Mouse (Mus musculus) liver, embryonic 14.5 days (tissue): ENCODE measurements around the gene Gm7995. TPM values are rescaled to one million over a fixed set of nuclear protein-coding genes. Genes with fewer than 3 reads are reported as not detected.
"Not testable (repeated sequence)": the region's sequence is repeated elsewhere in the genome, so short reads cannot be mapped to it uniquely, and the experiment has no call there.

ENCODE experiments used
- ATAC-seq: fragments of 200-750 bp; cut with Nextera tagmentation; 2 replicates; pipeline ENCODE4 v1.8.0; 2017; ENCODE audit warnings: moderate number of reproducible peaks, mild to moderate bottlenecking, moderate library complexity; ENCODE audit not compliant: insufficient read depth
- DNase-seq, 3 experiments: peaks; one replicate each; pipeline ENCODE4 v3.0.0-alpha.2; 2012 to 2013; ENCODE audit warnings: low read depth in 3 of 3, low spot score in 3 of 3
- H3K27ac ChIP-seq: fragments of 300-500 bp; sonication (generic); 2 replicates; pipeline ENCODE4 v1.5.1; 2014; ENCODE audit warnings: moderate library complexity, mild to moderate bottlenecking, control low read depth, inconsistent platforms
- H3K27me3 ChIP-seq: fragments of 300-500 bp; sonication (generic); 2 replicates; pipeline ENCODE4 v1.6.1; 2014; ENCODE audit warnings: mild to moderate bottlenecking, low read length, moderate library complexity; ENCODE audit not compliant: control insufficient read depth, insufficient read depth
- H3K36me3 ChIP-seq: fragments of 300-500 bp; sonication (generic); replicated peaks from 2 replicates; pipeline ENCODE4 v1.6.1; 2014; ENCODE audit warnings: low read depth; ENCODE audit not compliant: control insufficient read depth, insufficient read depth
- H3K4me1 ChIP-seq, 2 experiments: fragments of 200-500 bp in 1 of 2; fragments of 300-500 bp in 1 of 2; sonication (generic) in 1 of 2; replicated peaks; 2 replicates each; pipeline ENCODE4 v1.6.1; 2012 to 2014; ENCODE audit warnings: antibody characterized with exemption in 1 of 2, inconsistent platforms in 1 of 2, low read length in 1 of 2; ENCODE audit not compliant: control insufficient read depth in 2 of 2, insufficient read depth in 2 of 2
- H3K4me2 ChIP-seq: fragments of 300-500 bp; sonication (generic); 2 replicates; pipeline ENCODE4 v1.6.1; 2014; ENCODE audit warnings: low read depth, mild to moderate bottlenecking, control low read depth, moderate library complexity
- H3K4me3 ChIP-seq, 2 experiments: fragments of 200-500 bp in 1 of 2; fragments of 300-500 bp in 1 of 2; sonication (generic) in 1 of 2; 2 replicates each; pipeline ENCODE4 v1.5.1; 2012 to 2014; ENCODE audit warnings: low read depth in 2 of 2, low read length in 2 of 2, mild to moderate bottlenecking in 2 of 2, control low read depth in 1 of 2, inconsistent platforms in 1 of 2, moderate library complexity in 1 of 2; ENCODE audit not compliant: insufficient read depth in 1 of 2
- H3K9ac ChIP-seq: fragments of 300-500 bp; sonication (generic); replicated peaks from 2 replicates; pipeline ENCODE4 v1.6.1; 2014; ENCODE audit warnings: mild to moderate bottlenecking, control low read depth, moderate library complexity
- H3K9me3 ChIP-seq: fragments of 300-500 bp; sonication (generic); 2 replicates; pipeline ENCODE4 v1.6.1; 2016; ENCODE audit warnings: low read length, mixed read lengths; ENCODE audit not compliant: control insufficient read depth
- WGBS: fragments of 180-500 bp; shearing (Covaris S2); extraction: QIAGEN DNeasy Blood & Tissue Kit; methylation state at CpG from one replicate; pipeline ENCODE4 v1.1.7; 2014; ENCODE audit not compliant: insufficient replicate concordance; 5-methylcytosine and 5-hydroxymethylcytosine counted together
- microRNA-seq: library from miRNA; unstranded; fragments of <30 nt; microRNA quantifications from one replicate; pipeline ENCODE4, GENCODE M21; 2016
- polyA plus RNA-seq, 2 experiments: library from polyadenylated mRNA; depleted of rRNA in 1 of 2; stranded (reverse) in 1 of 2; unstranded in 1 of 2; fragments of >200 nt; fragmentation: Nextera tagmentation in 1 of 2; extraction: Ambion mirVana in 1 of 2; gene quantifications; 2 replicates each; pipeline versions ENCODE4 v1.2.1 to v1.2.3; 2012 to 2014

Gene Gm7995
- not detected in 2 replicates for polyA plus RNA-seq (2012; rRNA removed)
- polyA plus RNA-seq (2014; fragmentation: Nextera tagmentation; extraction: Ambion mirVana), result not detected in 2 replicates

DNA sequence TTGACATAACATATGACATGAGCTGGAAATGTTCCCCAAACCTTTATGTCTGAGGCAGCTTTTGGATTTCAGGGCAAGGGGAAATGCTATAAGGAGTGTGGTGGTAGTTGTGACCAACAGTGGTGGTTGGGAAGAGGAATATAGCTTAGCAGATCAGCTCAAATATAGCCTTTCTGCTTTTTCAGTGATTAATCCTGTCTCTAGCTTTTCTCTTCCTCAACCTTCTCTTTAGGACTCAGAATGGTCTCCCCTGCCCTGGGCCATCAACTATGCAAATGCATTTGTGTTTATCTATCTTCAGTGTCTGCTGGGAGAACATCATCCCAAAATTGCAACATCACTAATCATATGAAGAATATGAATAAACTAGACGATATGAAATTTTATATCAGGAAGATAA lies at the start of gene Gm7995:
Gm7995 (plus strand) TSS at position 301 of the 400 bp plus-strand sequence.
- not testable (repeated sequence) for ATAC-seq, DNase-seq

DNA sequence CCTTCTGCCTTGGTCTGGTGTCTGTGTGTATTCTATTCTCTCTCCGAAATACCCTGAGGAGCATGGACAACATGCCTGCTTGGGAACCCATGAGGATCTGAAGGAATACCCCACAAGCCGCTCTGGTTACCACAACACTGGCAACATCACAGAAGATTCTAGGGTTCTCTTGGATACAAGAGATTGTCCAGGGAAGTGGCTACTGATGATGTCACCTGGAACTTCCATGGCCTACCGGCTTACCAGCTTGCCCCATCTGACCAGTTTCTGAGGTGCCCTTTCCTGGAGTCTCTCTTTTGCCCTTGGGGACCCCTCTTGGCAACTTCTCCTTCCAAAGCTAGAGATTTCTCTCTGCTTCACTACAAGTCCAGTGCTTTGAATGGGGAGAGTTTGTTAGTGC lies 12.8 kb upstream of the Gm7995 start, which contains the start of gene Gm9611:
Gm9611 (minus strand) TSS at position 101 of the 400 bp plus-strand sequence.
- H3K27me3 ChIP-seq, H3K27ac ChIP-seq, H3K9me3 ChIP-seq, ATAC-seq, H3K4me3 ChIP-seq, H3K9ac ChIP-seq, H3K36me3 ChIP-seq, DNase-seq, H3K4me2 ChIP-seq, H3K4me1 ChIP-seq: not testable (repeated sequence)
- WGBS, result 80% methylated on average over 1 of the region's 3 CpGs

More for the DNA sequence above, at the start of gene Gm7995:
- not testable (repeated sequence) for H3K4me1 ChIP-seq, H3K4me2 ChIP-seq, H3K36me3 ChIP-seq, H3K9me3 ChIP-seq, H3K4me3 ChIP-seq, H3K9ac ChIP-seq, H3K27me3 ChIP-seq, H3K27ac ChIP-seq
- no CpG with 5 or more reads among the region's 1 CpGs for WGBS

Small RNAs within 50 kb of the gene (microRNA-seq; reads per million reads assigned to microRNA genes)
- gene Gm25208 (not detected), gene Gm25892 (not detected)

Other genes starting within 250 kb of the Gm7995 start
- gene Gm7951, start 192.8 kb upstream of the Gm7995 start, polyA plus RNA-seq (2012; rRNA removed), result not detected in 2 replicates
- not detected in 2 replicates for gene Gm7951, start 192.8 kb upstream of the Gm7995 start, polyA plus RNA-seq (2014; fragmentation: Nextera tagmentation; extraction: Ambion mirVana)
- not detected in 2 replicates for gene Gm17027, start 147.6 kb upstream of the Gm7995 start, polyA plus RNA-seq (2012; rRNA removed)
- gene Gm17027, start 147.6 kb upstream of the Gm7995 start, polyA plus RNA-seq (2014; fragmentation: Nextera tagmentation; extraction: Ambion mirVana), result not detected in 2 replicates
- not detected in 2 replicates for gene Gm3573, start 119.4 kb upstream of the Gm7995 start, polyA plus RNA-seq (2012; rRNA removed)
- not detected in 2 replicates for gene Gm3573, start 119.4 kb upstream of the Gm7995 start, polyA plus RNA-seq (2014; fragmentation: Nextera tagmentation; extraction: Ambion mirVana)
- gene Gm17026, start 50.2 kb upstream of the Gm7995 start, polyA plus RNA-seq (2012; rRNA removed), result not detected in 2 replicates
- gene Gm17026, start 50.2 kb upstream of the Gm7995 start, polyA plus RNA-seq (2014; fragmentation: Nextera tagmentation; extraction: Ambion mirVana), result not detected in 2 replicates
- gene Gm9611, start 12.9 kb upstream of the Gm7995 start, polyA plus RNA-seq (2012; rRNA removed), result not detected in 2 replicates
- gene Gm9611, start 12.9 kb upstream of the Gm7995 start, polyA plus RNA-seq (2014; fragmentation: Nextera tagmentation; extraction: Ambion mirVana), result not detected in 2 replicates
- not detected in 2 replicates for gene Gm8005, start 129.5 kb downstream of the Gm7995 start, polyA plus RNA-seq (2012; rRNA removed)
- gene Gm8005, start 129.5 kb downstream of the Gm7995 start, polyA plus RNA-seq (2014; fragmentation: Nextera tagmentation; extraction: Ambion mirVana), result not detected in 2 replicates
- not detected in 2 replicates for gene Gm8011, start 153.7 kb downstream of the Gm7995 start, polyA plus RNA-seq (2012; rRNA removed)
- gene Gm8011, start 153.7 kb downstream of the Gm7995 start, polyA plus RNA-seq (2014; fragmentation: Nextera tagmentation; extraction: Ambion mirVana), result not detected in 2 replicates
- not detected in 2 replicates for gene Gm8020, start 192.1 kb downstream of the Gm7995 start, polyA plus RNA-seq (2012; rRNA removed)
- not detected in 2 replicates for gene Gm8020, start 192.1 kb downstream of the Gm7995 start, polyA plus RNA-seq (2014; fragmentation: Nextera tagmentation; extraction: Ambion mirVana)
- gene Gm8024, start 214.1 kb downstream of the Gm7995 start, polyA plus RNA-seq (2012; rRNA removed), result not detected in 2 replicates
- gene Gm8024, start 214.1 kb downstream of the Gm7995 start, polyA plus RNA-seq (2014; fragmentation: Nextera tagmentation; extraction: Ambion mirVana), result not detected in 2 replicates